Mouse (Mus musculus): Measurements from ENCODE around the gene Gm13271. TPM values are rescaled to one million over a fixed set of nuclear protein-coding genes. Genes with fewer than 3 reads are reported as not detected.
"Not testable (repeated sequence)": the region's sequence is repeated elsewhere in the genome, so short reads cannot be mapped to it uniquely, and the experiment has no call there.

Gene Gm13271
- polyA plus RNA-seq, 1 experiment, result not detected

DNA sequence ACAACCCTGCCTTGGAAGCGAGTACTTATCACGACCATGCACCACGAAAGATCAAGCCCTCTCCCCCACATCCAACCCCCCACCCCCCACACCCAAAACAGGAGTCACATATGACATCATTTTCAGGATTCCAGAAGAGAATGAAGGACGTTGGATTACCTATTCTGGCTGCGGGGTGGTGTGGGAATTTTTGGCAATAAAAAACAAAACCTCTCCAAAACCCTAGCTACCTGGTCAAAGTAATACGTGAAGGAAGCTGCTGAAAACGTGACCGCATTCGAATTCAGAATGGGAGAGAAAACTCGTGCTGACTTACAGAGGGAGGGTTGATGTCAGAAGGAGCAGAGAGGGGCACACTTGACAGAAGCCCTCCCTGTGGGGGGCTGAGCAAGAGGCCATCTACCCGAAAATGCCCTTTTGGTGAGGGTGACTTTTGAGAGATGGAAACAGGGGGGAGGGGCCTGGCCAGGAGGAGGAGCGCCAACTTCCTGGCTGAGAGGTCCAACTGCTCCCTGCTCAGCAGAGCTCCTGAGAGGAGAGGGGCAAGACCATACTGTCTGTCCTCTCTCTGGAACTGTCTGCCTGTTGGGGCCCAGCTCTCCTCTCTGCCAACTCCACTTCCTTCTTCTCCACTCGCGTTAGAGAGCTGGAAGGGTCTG lies 5.1 kb downstream of the Gm13271 start, which contains the start of gene Gm13283:
TSS of gene Gm13283 (plus strand) at position 510 of the 659 bp plus-strand sequence.
- peak within 1 kb of the TSS; percentile 73; the same call in 1 of the 2 replicates for H3K27ac ChIP-seq (ENCODE audit: insufficient read depth, low read length)
- H3K4me1 ChIP-seq (ENCODE audit: control insufficient read depth, insufficient read depth, low read length), result not testable (repeated sequence)
- H3K4me3 ChIP-seq (ENCODE audit: insufficient read depth, low read length), result peak within 1 kb of the TSS; percentile 27; the same call in 1 of the 2 replicates
- TF ChIP-seq POLR2A (IDR thresholded peaks at IDR 0.05; ENCODE audit: low read depth, low read length), result 0 out of 2 replicates have a peak, but pooled peaks have one; percentile 17

GRCm38 (mm10) chr4:88760431-88760830 lies 5.8 kb downstream of the Gm13271 start:
- Histone ChIP-seq H3K4me3 (ENCODE audit: insufficient read depth, low read length) (peak overlapping the region; percentile 27; the same call in 1 of the 2 replicates), H3K27ac (ENCODE audit: insufficient read depth, low read length) (peak overlapping the region; percentile 73; the same call in 1 of the 2 replicates)
- not testable (repeated sequence) for H3K4me1 ChIP-seq (ENCODE audit: control insufficient read depth, insufficient read depth, low read length)
- TF ChIP-seq POLR2A (IDR thresholded peaks at IDR 0.05; ENCODE audit: low read depth, low read length) (peak; percentile 77), CTCF (IDR thresholded peaks at IDR 0.05; ENCODE audit: borderline replicate concordance, insufficient read depth, low read length) (0 out of 2 replicates have a peak, but pooled peaks have one; percentile 46)

GRCm38 (mm10) chr4:88761776-88762175 lies 7.1 kb downstream of the Gm13271 start:
- H3K27ac ChIP-seq (ENCODE audit: insufficient read depth, low read length); H3K4me1 ChIP-seq (ENCODE audit: control insufficient read depth, insufficient read depth, low read length); H3K4me3 ChIP-seq (ENCODE audit: insufficient read depth, low read length): not testable (repeated sequence)

DNA sequence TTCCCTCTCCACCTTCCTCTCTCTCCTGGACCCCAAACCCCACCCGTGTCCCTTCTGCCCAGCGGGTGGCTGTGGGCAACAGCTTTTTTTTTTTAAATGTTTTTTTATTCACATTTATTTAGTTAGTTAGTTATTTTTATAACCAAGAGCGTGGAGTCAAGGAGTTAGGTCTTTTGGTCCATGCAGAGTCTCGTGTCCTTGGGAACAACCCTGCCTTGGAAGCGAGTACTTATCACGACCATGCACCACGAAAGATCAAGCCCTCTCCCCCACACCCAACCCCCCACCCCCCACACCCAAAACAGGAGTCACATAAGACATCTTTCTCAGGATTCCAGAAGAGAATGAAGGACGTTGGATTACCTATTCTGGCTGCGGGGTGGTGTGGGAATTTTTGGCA lies 7.7 kb downstream of the Gm13271 start:
- H3K27ac ChIP-seq (ENCODE audit: insufficient read depth, low read length); H3K4me3 ChIP-seq (ENCODE audit: insufficient read depth, low read length); H3K4me1 ChIP-seq (ENCODE audit: control insufficient read depth, insufficient read depth, low read length): not testable (repeated sequence)

- Histone ChIP-seq H3K27ac (ENCODE audit: insufficient read depth, low read length) (peak overlapping the region; percentile 58; the same call in 1 of the 2 replicates), H3K4me3 (ENCODE audit: insufficient read depth, low read length) (peak overlapping the region; percentile 19; the same call in 1 of the 2 replicates)
- TF ChIP-seq POLR2A (IDR thresholded peaks at IDR 0.05; ENCODE audit: low read depth, low read length), result peak; percentile 65
- TF ChIP-seq CTCF (IDR thresholded peaks at IDR 0.05; ENCODE audit: borderline replicate concordance, insufficient read depth, low read length), result 0 out of 2 replicates have a peak, but pooled peaks have one; percentile 7
- H3K4me1 ChIP-seq (ENCODE audit: control insufficient read depth, insufficient read depth, low read length), result not testable (repeated sequence)
These were observed 8.8 kb downstream of the Gm13271 start for GRCm38 (mm10) chr4:88763384-88764018.

- H3K4me3 ChIP-seq (ENCODE audit: insufficient read depth, low read length); H3K27ac ChIP-seq (ENCODE audit: insufficient read depth, low read length); H3K4me1 ChIP-seq (ENCODE audit: control insufficient read depth, insufficient read depth, low read length): not testable (repeated sequence)
These were observed 18.9 kb downstream of the Gm13271 start, which contains the start of gene Gm13290 for GRCm38 (mm10) chr4:88773534-88773933. Gene Gm13290 (plus strand): TSS chr4:88773834.

DNA sequence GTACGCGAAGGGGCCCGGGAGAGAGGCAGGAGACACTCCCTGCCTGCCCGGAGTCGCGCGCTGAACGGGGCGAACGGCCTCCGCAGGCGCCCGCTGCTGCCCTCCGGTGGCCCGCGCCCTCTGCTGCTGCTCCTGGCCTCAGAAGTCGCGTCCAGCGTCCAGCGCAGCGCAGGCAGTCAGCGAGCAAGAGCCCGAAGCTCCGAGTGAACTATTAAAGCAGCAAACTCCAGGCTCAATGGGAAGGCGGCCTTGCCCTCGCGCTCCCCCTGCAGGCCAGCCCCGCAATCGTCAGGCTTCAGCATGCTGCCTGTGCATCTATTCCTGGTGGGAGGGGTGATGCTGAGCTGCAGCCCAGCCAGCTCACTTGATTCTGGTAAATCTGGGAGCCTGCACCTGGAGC lies 22.0 kb downstream of the Gm13271 start, which contains the start of gene Gm13289:
TSS of gene Gm13289 (plus strand) at position 301 of the 400 bp plus-strand sequence.
- H3K4me3 ChIP-seq (ENCODE audit: insufficient read depth, low read length); H3K4me1 ChIP-seq (ENCODE audit: control insufficient read depth, insufficient read depth, low read length): not testable (repeated sequence)

DNA sequence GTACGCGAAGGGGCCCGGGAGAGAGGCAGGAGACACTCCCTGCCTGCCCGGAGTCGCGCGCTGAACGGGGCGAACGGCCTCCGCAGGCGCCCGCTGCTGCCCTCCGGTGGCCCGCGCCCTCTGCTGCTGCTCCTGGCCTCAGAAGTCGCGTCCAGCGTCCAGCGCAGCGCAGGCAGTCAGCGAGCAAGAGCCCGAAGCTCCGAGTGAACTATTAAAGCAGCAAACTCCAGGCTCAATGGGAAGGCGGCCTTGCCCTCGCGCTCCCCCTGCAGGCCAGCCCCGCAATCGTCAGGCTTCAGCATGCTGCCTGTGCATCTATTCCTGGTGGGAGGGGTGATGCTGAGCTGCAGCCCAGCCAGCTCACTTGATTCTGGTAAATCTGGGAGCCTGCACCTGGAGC lies 24.9 kb downstream of the Gm13271 start, which contains the start of gene Gm13272:
TSS of gene Gm13272 (plus strand) at position 301 of the 400 bp plus-strand sequence.
- not testable (repeated sequence) for H3K27ac ChIP-seq (ENCODE audit: insufficient read depth, low read length); H3K4me3 ChIP-seq (ENCODE audit: insufficient read depth, low read length)

More for the DNA sequence above, 22.0 kb downstream of the Gm13271 start, which contains the start of gene Gm13289:
- not testable (repeated sequence) for H3K27ac ChIP-seq (ENCODE audit: insufficient read depth, low read length)

DNA sequence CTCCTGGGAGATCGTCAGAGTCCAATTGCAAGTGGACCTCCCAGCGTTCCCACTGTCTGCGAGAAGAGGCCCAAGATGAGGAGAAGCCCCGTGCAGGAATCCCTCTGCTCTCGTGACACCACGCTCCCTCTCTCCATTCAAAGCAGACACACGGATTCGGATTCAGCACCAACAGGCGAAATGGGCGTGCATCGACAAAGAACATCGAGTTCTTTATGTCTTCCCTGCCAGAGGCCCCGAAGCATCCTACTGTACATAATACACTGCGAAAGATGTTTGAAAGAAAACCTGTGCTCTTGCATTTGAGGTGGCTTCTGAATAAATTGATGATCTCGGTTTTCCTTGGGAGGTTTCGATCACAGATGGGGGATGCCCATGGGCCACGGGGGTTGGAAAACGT lies 25.7 kb downstream of the Gm13271 start:
- H3K4me3 ChIP-seq (ENCODE audit: insufficient read depth, low read length); H3K27ac ChIP-seq (ENCODE audit: insufficient read depth, low read length); H3K4me1 ChIP-seq (ENCODE audit: control insufficient read depth, insufficient read depth, low read length): not testable (repeated sequence)

More for the DNA sequence above, 24.9 kb downstream of the Gm13271 start, which contains the start of gene Gm13272:
- H3K4me1 ChIP-seq (ENCODE audit: control insufficient read depth, insufficient read depth, low read length), result not testable (repeated sequence)

DNA sequence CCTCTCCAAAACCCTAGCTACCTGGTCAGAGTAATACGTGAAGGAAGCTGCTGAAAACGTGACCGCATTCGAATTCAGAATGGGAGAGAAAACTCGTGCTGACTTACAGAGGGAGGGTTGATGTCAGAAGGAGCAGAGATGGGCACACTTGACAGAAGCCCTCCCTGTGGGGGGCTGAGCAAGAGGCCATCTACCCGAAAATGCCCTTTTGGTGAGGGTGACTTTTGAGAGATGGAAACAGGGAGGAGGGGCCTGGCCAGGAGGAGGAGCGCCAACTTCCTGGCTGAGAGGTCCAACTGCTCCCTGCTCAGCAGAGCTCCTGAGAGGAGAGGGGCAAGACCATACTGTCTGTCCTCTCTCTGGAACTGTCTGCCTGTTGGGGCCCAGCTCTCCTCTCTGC lies 27.2 kb downstream of the Gm13271 start, which contains the start of gene Ifnz:
TSS of gene Ifnz (plus strand) at position 301 of the 400 bp plus-strand sequence.
- peak within 1 kb of the TSS; percentile 35; the same call in 1 of the 2 replicates for H3K4me3 ChIP-seq (ENCODE audit: insufficient read depth, low read length)

GRCm38 (mm10) chr4:88782335-88782734 lies 27.7 kb downstream of the Gm13271 start:
- Histone ChIP-seq H3K27ac (ENCODE audit: insufficient read depth, low read length) (peak overlapping the region; percentile 92), H3K4me3 (ENCODE audit: insufficient read depth, low read length) (peak overlapping the region; percentile 35; the same call in 1 of the 2 replicates)
- not testable (repeated sequence) for H3K4me1 ChIP-seq (ENCODE audit: control insufficient read depth, insufficient read depth, low read length)

More for the DNA sequence above, 27.2 kb downstream of the Gm13271 start, which contains the start of gene Ifnz:
- not testable (repeated sequence) for H3K4me1 ChIP-seq (ENCODE audit: control insufficient read depth, insufficient read depth, low read length)
- H3K27ac ChIP-seq (ENCODE audit: insufficient read depth, low read length), result peak within 1 kb of the TSS; percentile 92

GRCm38 (mm10) chr4:88785409-88785808 lies 30.7 kb downstream of the Gm13271 start, which contains the start of gene Gm13276:
Gene Gm13276 (plus strand): TSS chr4:88785709.
- not testable (repeated sequence) for H3K27ac ChIP-seq (ENCODE audit: insufficient read depth, low read length); H3K4me3 ChIP-seq (ENCODE audit: insufficient read depth, low read length); H3K4me1 ChIP-seq (ENCODE audit: control insufficient read depth, insufficient read depth, low read length)

Measured in embryonic fibroblast, embryonic 13.5 days (primary cell).